Mouse (Mus musculus) limb, embryonic 10.5 days (tissue): ENCODE results near the gene L1td1. TPM values are rescaled to one million over a fixed set of nuclear protein-coding genes. Genes with fewer than 3 reads are reported as not detected.

Source experiments
- polyA plus RNA-seq: library from polyadenylated mRNA; unstranded; fragments of >200 nt; fragmentation: Nextera tagmentation; extraction: Ambion mirVana; gene quantifications from 2 replicates; pipeline ENCODE4 v1.2.1, GENCODE M21; 2016

Gene L1td1
- polyA plus RNA-seq, 1 experiment from 2014 or later = 0.61 TPM

Other genes with a start within 250 kb of the L1td1 start
- gene Kank4, start 90.8 kb downstream of the L1td1 start, polyA plus RNA-seq = 1.7 and 2.5 TPM in 2 replicates
- not detected in 2 replicates for gene I0C0044D17Rik, start 97.1 kb downstream of the L1td1 start, polyA plus RNA-seq
- 97.4 and 118 TPM in 2 replicates for gene Usp1, start 197.1 kb downstream of the L1td1 start, polyA plus RNA-seq